Mouse (Mus musculus) stomach, postnatal 0 days (tissue): ENCODE data around the gene Pank1.

Experiments used
- CTCF ChIP-seq: IDR thresholded peaks from 2 replicates; pipeline ENCODE4 v1.5.1; 2016; ENCODE audit warnings: antibody characterized with exemption, low read depth, mild to moderate bottlenecking, moderate library complexity
- EP300 ChIP-seq: optimal IDR thresholded peaks from 2 replicates; pipeline ENCODE3; 2016; ENCODE audit warnings: antibody characterized with exemption

- TF ChIP-seq CTCF (no peak), EP300 (no peak)
These were observed 74.2 kb downstream of the Pank1 start for GRCm38 (mm10) chr19:34805071-34805470.
